Mouse (Mus musculus) naive thymus-derived CD4-positive, alpha-beta T cell, adult 2 months (primary cell): Measurements from ENCODE around the gene Anxa9.

ENCODE experiments used
- DNase-seq: peaks from one replicate; pipeline ENCODE4 v3.0.0-alpha.2; 2011; ENCODE audit warnings: low read depth

Gene Anxa9

GRCm38 (mm10) chr3:95246465-95247231 lies 60.3 kb downstream of the Anxa9 start:
- no peak for DNase-seq
